Mouse (Mus musculus) forebrain, embryonic 10.5 days (tissue): ENCODE measurements at regions not wholly inside any gene's neighbourhood (a gene's known extent, or its start where the extent isn't known, plus 50 kb on each side); places are given as distances from the start of the nearest gene placed in this dataset.

ENCODE experiments used
- DNase-seq: peaks from one replicate; pipeline ENCODE4 v3.0.0-alpha.2; 2017; ENCODE audit warnings: low spot score; ENCODE audit errors: extremely low spot score
- H3K27ac ChIP-seq: fragments of 300-500 bp; sonication (generic); 2 replicates; pipeline ENCODE4 v1.5.1; 2016; ENCODE audit warnings: mild to moderate bottlenecking
- H3K27me3 ChIP-seq: fragments of 300-500 bp; sonication (generic); 2 replicates; pipeline ENCODE4 v1.6.1; 2016; ENCODE audit warnings: mild to moderate bottlenecking; ENCODE audit not compliant: poor library complexity, severe bottlenecking
- H3K36me3 ChIP-seq: fragments of 300-500 bp; sonication (generic); replicated peaks from 2 replicates; pipeline ENCODE4 v1.6.1; 2016; ENCODE audit warnings: mild to moderate bottlenecking, moderate library complexity
- H3K4me1 ChIP-seq: fragments of 300-500 bp; sonication (generic); 2 replicates; pipeline ENCODE4 v1.6.1; 2016
- H3K4me3 ChIP-seq: fragments of 300-500 bp; sonication (generic); 2 replicates; pipeline ENCODE4 v1.5.1; 2016; ENCODE audit warnings: mild to moderate bottlenecking, moderate library complexity
- H3K9me3 ChIP-seq: fragments of 300-500 bp; sonication (generic); 2 replicates; pipeline ENCODE4 v1.6.1; 2016; ENCODE audit warnings: mild to moderate bottlenecking, moderate library complexity
- WGBS: fragments of 180-500 bp; shearing (Covaris S2); methylation state at CpG from one replicate; pipeline ENCODE4 v1.1.7; 2016; 5-methylcytosine and 5-hydroxymethylcytosine counted together

DNA sequence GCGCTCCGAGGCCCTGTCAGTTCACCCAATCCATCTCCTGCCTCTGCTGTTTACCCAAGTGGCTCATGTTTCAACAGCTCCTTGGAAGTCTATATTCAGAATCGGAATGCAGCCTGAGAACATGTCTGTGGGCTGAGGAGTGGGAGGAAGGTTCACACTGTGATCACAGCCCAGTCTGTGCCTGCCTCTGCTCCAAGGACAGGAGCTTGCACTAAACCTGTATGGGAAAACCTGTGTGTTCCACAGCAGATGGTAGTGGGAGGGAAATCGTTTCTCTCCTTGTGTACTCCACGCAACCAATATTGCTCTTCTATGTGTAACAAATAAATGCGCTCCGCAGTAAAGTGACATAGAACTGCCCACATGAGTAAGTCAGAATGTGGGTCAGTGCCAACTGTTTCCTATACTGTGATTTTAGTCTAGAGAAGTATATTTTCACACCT lies 514.0 kb upstream of the Epha7 start:
- peaks cover 37% of the 10 kb centered on the region for H3K4me1 ChIP-seq
- DNase-seq = peak; percentile 40
- no peak overlapping the region for H3K4me3 ChIP-seq
- peak overlapping the region; percentile 56; the same call in 1 of the 2 replicates for H3K27ac ChIP-seq
- no peaks in the 10 kb centered on the region for H3K9me3 ChIP-seq
- H3K36me3 ChIP-seq = no peaks in the 10 kb centered on the region
- WGBS = 59% methylated on average over 7 of the region's 7 CpGs
- H3K27me3 ChIP-seq = no peaks in the 10 kb centered on the region

DNA sequence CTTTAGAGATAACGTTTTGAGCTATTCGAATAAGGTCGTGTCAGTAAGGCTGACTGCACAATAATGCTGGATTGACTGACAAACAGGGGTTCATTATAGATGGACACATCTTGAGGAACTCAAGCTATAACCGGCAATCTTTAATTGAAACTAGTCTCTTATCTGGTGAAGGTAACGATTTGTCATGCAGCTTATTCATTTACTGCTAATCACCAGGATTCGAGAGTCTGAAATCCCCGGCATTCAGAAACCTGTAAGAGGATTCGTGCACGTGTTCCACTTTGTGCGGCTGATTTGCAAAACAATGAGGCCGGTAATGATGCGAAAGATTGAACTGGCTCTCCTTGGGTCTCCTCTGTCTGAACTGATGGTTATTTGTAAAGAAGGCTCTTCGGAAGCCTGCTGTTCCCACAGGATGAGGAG lies 512.9 kb upstream of the Epha7 start:
- Histone ChIP-seq H3K4me3 (peak overlapping the region; percentile 16; the same call in 1 of the 2 replicates), H3K27me3 (no peaks in the 10 kb centered on the region), H3K9me3 (no peaks in the 10 kb centered on the region), H3K36me3 (no peaks in the 10 kb centered on the region), H3K4me1 (peaks cover 37% of the 10 kb centered on the region), H3K27ac (no peak overlapping the region)
- DNase-seq = peak; percentile 45
- WGBS = 16% methylated on average over 13 of the region's 13 CpGs

DNA sequence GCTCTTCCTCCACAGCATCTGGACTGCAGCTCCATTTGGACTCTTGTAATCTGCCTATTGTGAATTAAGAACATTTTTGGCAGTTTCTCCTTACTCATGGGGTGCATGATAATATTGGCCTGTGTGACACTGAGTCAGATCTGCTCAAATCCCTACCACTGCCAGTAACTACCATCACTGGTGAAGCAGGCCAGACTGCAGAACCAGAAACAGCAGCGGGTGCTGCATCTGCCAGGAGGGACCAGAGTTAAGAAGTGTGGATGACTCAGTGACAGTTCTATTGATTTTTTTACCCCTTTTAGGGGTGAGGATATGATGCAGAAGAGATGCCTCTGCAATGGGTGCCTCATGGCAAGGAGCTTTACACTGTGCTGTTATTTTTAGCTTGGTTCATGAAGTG lies 511.2 kb upstream of the Epha7 start:
- no peak for DNase-seq
- H3K4me1 ChIP-seq = peaks cover 37% of the 10 kb centered on the region
- no peaks in the 10 kb centered on the region for H3K9me3 ChIP-seq
- 0 out of 2 replicates have a peak overlapping the region, but pooled peaks have one; percentile 9 for H3K27ac ChIP-seq
- WGBS = 49% methylated on average over 1 of the region's 1 CpGs
- no peaks in the 10 kb centered on the region for H3K36me3 ChIP-seq
- no peaks in the 10 kb centered on the region for H3K27me3 ChIP-seq
- no peak overlapping the region for H3K4me3 ChIP-seq

DNA sequence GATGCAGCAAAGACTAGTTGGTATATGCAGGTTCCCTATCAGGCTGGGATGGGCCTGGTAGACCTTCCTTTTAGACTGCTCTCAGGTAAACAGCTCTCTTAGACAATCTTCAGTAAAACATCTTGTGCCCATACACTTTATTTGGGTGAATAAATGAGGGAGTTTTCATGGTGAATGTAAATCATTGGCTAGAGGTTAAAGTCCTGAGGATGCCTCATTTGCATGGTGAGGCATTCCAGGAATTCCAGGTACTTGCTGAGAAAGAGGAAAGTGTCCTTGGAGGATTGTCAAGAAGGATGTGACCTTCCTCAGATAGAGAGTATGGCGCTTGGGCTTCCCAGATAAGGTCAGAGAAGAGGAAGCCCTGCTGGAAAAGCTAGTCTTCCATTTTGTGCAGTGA lies 481.9 kb upstream of the Epha7 start:
- no peaks in the 10 kb centered on the region for H3K36me3 ChIP-seq
- no peaks in the 10 kb centered on the region for H3K27me3 ChIP-seq
- no peak overlapping the region for H3K4me3 ChIP-seq
- 86% methylated on average over 1 of the region's 1 CpGs for WGBS
- no peaks in the 10 kb centered on the region for H3K4me1 ChIP-seq
- no peaks in the 10 kb centered on the region for H3K9me3 ChIP-seq
- no peak for DNase-seq
- H3K27ac ChIP-seq = no peak overlapping the region

DNA sequence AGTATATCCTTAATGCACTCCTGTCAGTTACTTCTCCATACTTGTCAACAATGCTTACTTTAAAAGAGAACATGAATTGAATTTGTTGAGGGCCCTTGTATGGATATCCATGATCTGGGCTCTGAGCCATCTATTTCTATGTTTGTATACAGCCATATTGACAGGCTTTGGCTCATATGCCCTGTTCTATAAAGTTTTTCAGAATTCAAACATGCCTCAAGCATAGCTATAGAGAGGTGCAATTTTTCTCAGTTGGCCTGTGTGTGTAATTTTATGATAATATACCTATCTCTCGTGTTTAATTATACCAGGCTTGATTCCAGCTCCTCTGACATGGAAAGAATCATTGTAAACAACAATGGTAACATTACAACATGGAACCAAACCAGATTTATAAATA lies 448.4 kb upstream of the Epha7 start:
- H3K9me3 ChIP-seq = no peaks in the 10 kb centered on the region
- H3K36me3 ChIP-seq = no peaks in the 10 kb centered on the region
- H3K27me3 ChIP-seq = no peaks in the 10 kb centered on the region
- no peak for DNase-seq
- no peaks in the 10 kb centered on the region for H3K4me1 ChIP-seq
- no peak overlapping the region for H3K27ac ChIP-seq
- 86% methylated on average over 1 of the region's 1 CpGs for WGBS
- H3K4me3 ChIP-seq = no peak overlapping the region

DNA sequence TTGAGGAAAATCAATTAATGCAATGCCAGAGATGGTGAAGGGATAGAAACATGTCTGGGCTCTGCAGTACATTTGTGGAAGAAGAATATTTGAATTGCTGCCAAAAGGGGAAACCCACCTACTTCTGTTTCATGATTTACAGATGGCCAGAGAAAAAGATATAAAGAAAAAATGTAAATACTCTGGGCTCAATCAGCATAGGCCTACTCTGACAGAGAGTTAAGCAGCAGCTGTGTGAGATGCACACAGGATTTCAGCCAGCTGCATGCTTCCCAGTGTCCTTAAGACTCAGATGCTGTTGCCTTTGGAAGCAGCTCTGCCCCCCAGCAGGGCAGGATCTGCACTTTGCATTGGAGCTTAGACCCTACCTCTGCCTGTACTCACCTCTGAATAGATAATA lies 435.8 kb upstream of the Epha7 start:
- Histone ChIP-seq H3K27me3 (no peaks in the 10 kb centered on the region), H3K4me1 (no peaks in the 10 kb centered on the region), H3K27ac (no peak overlapping the region), H3K9me3 (no peaks in the 10 kb centered on the region), H3K36me3 (no peaks in the 10 kb centered on the region), H3K4me3 (no peak overlapping the region)
- no peak for DNase-seq

DNA sequence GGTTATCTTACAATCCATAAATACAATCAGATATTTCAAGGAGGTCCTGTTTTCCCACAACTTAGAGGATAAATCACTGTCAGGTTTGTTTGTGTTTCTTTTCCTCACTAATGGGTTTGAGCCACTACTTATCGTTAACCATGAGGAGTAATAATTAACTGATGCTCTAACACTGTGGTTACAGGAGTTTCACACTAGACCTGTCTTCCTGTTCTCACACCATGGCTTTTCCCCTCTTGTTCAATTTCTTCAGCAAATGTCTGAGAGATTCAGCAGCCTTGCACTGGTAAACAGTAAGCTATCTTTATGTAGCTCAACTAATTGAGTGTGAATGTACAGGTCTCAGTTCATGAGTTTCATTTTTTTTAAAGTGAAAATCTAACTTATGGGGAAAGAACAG lies 434.3 kb upstream of the Epha7 start:
- no peak overlapping the region for H3K4me3 ChIP-seq
- H3K4me1 ChIP-seq = no peaks in the 10 kb centered on the region
- WGBS = 93% methylated on average over 1 of the region's 1 CpGs
- H3K27ac ChIP-seq = no peak overlapping the region
- no peaks in the 10 kb centered on the region for H3K9me3 ChIP-seq
- no peaks in the 10 kb centered on the region for H3K27me3 ChIP-seq
- H3K36me3 ChIP-seq = no peaks in the 10 kb centered on the region
- DNase-seq = no peak

DNA sequence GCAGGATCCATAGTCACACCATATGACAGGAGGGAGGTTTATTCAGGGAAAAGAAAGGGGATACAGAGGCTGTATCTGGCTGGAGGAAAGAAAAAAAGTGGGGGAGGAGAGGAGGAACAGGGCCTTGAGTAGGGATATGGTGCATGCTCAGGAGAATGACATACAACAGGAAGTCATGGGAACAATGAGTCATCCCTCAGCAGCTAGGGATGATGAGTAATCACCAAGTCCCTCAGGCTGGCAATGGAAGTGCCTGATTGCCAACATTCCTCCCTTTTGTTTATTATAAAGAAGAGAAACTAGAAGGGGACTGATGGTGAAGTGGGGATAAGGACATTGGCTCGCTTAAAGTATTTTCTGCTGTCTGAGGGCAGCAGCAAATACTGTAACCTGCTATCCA lies 388.6 kb upstream of the Epha7 start:
- WGBS = 76% methylated on average over 1 of the region's 1 CpGs
- Histone ChIP-seq H3K36me3 (no peaks in the 10 kb centered on the region), H3K4me1 (no peaks in the 10 kb centered on the region), H3K27me3 (no peaks in the 10 kb centered on the region), H3K4me3 (no peak overlapping the region), H3K9me3 (no peaks in the 10 kb centered on the region), H3K27ac (no peak overlapping the region)
- no peak for DNase-seq

DNA sequence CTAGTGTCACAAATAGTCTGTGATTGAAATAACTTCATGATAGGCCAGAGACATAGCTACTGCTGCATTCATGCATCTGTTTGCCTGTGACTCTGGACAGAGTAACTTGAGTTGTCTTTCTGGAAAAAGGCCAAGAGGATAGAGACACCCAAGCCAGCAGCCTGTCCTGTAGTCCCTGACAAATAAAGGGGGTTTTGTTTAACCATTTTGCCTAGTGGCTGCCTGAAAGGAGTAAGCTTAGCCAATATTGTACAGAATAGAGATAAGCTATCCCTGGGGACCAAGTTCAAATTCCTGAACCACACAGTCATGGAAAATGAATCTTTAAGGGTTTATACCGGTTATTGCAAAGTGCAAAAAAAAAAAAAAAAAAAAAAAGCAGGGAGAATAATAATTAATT lies 372.8 kb upstream of the Epha7 start:
- Histone ChIP-seq H3K36me3 (no peaks in the 10 kb centered on the region), H3K9me3 (no peaks in the 10 kb centered on the region), H3K4me3 (no peak overlapping the region), H3K27me3 (no peaks in the 10 kb centered on the region), H3K27ac (no peak overlapping the region), H3K4me1 (no peaks in the 10 kb centered on the region)
- no peak for DNase-seq
- WGBS = 84% methylated on average over 1 of the region's 1 CpGs

DNA sequence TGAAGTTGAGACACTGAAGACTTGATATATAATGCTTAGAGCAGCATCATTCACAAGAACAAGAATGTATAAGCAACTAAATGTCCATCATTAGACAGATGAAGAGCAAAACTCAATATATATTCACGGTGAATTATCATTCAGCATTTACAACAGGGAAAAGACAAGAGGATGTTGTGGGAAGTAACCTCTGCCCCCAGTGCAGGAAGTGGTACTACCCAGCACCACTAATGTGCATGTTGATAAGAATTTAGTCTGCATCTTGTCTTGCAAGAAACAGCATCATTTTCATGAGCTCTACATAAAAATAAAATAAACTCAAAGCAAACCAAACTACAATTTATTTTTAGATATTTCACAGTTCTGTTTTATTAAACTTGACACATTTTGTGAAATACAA lies 359.8 kb upstream of the Epha7 start:
- no peaks in the 10 kb centered on the region for H3K27me3 ChIP-seq
- no peak overlapping the region for H3K4me3 ChIP-seq
- DNase-seq = no peak
- H3K9me3 ChIP-seq = no peaks in the 10 kb centered on the region
- H3K27ac ChIP-seq = no peak overlapping the region
- no peaks in the 10 kb centered on the region for H3K36me3 ChIP-seq
- H3K4me1 ChIP-seq = no peaks in the 10 kb centered on the region
- WGBS = 89% methylated on average over 1 of the region's 1 CpGs

DNA sequence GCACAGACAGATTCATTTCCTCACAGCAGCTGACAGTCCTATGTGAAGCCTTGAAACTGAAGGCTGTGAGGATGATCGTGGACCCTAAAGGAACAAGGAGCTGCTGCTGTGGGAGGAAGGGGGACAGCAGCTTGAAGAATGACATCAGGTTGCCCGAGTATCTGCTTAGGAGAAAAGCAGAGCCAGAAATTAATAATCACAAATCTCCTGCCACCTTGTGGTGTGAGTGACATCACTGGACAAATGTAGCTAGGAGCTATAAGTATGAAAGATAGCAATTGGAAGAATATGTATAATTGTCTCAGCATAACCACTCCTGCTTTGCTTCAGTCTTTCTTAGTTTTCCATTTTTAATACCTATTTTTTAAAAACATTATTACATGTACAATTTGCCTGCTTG lies 356.6 kb upstream of the Epha7 start:
- no peaks in the 10 kb centered on the region for H3K9me3 ChIP-seq
- no peak overlapping the region for H3K27ac ChIP-seq
- no peak overlapping the region for H3K4me3 ChIP-seq
- no peaks in the 10 kb centered on the region for H3K4me1 ChIP-seq
- H3K27me3 ChIP-seq = no peaks in the 10 kb centered on the region
- no peaks in the 10 kb centered on the region for H3K36me3 ChIP-seq
- WGBS = 70% methylated on average over 2 of the region's 2 CpGs
- no peak for DNase-seq
